Mouse (Mus musculus) yolk sac, embryonic 10.5 days (tissue): ENCODE results near the gene Olfr62.

ENCODE experiments used
- DNase-seq: peaks from one replicate; pipeline ENCODE4 v3.0.0-alpha.2; 2017; ENCODE audit warnings: low spot score

The Olfr62 gene

DNA sequence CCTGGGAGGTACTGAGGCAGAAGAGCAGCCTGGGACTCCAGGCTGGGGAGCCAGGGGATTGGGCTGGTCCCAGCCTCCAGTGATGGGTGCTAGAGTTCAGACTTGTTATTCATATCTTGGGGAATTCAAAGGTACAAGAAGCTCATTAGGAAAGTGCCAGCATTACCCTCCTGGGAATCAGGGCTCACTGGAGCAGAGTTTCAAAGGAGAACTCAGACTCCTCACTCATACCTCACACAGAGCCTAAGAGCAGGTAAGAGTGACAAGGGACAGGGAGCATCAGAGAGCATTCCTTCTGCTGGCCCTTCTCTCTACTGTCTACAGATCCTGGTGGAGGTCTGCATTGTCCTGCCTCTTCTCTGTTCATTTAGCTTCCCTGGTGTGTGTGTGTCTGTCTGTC, at the start of gene Olfr62:
Olfr62 (plus strand) TSS at position 301 of the 400 bp plus-strand sequence.
- no peak for DNase-seq

DNA sequence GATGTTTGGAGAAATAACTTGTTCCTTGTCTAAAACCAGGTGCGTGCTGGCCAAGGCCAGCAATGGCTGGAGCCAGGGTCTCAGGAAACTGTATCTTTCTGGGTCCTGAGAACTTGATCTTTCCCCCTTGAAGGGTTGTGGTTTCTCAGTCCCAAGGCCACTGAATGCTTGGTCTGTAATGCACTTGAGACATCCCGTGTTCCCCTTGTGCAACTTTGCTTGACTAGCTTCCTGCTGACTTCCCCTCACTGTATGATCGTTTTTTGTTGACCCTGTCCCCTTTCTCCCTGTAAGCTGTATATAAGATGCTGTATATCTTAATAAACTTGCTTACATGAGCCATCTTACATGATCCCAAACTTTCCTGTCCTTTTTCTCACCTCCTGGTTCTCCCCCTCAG, 48.9 kb upstream of the Olfr62 start:
- no peak for DNase-seq

DNA sequence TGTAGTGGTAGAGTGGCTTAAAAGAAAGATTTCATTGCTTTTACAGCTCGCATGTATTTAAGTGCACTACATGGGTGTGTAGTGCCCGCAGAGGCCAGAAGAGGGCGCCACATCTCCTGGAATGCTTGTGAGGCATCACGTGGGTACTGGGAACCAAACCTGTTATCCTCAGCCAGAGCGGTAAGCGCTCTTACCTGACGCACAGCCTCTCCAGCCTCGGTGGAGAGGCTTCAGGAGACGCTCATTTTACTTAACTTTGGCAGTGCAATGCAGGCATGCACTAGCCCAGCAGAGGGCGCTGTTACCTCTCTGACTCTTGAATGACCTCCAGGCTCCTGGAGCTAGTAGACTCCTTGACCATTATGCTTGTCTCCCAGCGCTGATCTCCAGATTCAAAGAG, 46.1 kb upstream of the Olfr62 start:
- no peak for DNase-seq

DNA sequence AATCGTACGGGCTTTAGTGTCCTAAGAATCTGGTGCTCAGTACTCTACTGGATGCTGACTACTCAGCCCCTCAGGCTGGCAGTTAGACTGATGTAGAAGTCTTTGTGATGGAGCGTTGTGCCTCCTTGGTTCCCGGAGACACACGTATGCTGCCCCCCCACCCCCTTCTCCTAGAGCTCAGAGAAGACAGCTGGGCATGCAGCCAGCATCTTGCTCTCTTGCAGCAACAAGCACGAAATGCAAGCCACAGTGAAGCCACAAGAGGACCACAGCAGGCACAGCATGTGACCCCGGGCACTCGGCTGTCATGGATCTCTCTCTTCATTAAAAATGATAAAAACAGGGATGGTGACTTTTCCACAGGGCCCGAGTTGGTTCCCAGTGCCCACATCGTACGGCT, 43.3 kb upstream of the Olfr62 start:
- no peak for DNase-seq

DNA sequence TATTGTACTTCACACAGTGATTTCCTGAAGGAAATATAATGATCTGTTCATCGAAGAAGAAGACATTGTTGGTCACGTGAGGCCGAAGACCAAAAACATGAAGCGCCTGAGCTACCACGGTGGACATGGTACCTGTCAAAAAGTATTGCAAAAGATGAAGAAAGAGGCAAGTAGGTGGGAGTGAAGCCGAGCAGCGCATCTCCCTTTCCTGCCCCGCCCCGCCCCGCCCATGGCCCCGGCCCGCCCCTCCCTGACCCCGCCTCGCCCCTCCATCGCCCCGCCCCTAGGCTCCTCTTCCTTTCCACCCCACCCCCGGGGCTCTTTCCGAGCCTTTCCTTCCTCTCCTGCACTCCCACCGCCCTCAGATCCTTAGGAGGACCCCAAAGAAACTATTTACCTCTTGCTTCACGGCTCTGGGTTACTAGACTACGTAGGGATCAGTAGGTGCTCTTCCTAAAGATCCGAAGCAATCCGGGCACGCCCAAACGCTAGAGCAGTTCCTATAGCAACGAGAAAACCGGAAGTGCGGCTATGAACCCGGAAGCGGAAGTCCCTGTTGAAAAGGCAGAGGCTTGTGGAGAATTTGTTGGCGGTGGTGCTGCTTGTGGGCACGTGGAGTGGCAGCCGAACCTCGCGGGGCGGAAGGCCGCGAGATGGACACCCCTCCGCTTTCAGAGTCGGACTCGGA, 38.3 kb upstream of the Olfr62 start, which contains the start of the genes Cfap57 and Ebna1bp2:
Cfap57 (minus strand) TSS at position 499 of the 688 bp plus-strand sequence.
Ebna1bp2 (plus strand) TSS at position 521 of the 688 bp plus-strand sequence.
- DNase-seq, result peak; percentile 91

DNA sequence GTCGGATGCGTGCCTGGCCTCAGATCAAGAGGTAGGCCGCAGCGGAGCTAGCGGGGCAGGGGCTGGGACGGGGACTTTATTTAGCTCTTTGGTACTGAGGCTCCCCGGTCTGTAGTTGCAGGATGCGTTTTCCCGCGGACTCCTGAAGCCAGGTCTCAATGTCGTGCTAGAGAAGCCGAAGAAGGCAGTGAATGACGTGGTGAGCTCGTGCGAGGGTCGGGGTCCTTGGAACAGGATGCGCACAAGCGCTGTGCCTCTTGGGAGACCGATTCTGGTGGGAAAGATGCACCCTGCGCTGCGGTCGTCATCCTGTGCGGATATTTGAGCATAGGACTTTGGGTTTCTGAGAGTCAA, 37.8 kb upstream of the Olfr62 start:
- no peak for DNase-seq

DNA sequence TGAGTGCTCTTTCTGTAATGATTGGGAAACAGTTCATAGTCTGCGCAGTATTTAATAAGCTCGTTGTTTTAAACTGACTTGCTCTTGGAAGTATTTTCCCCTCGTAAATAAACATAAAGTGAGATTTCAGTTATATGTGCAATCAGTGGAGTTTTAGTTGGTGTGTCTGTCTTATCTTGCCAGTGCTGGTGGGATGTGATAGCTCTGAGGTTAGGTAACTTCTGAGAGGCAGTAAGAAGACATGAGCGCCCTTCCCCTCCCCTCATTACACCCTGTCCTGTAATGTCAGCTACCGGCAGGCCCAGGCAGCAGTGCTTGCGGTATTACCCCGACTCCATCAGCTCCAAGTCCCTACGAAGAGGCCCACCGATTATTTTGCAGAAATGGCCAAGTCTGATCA, 37.0 kb upstream of the Olfr62 start:
- DNase-seq, result no peak

DNA sequence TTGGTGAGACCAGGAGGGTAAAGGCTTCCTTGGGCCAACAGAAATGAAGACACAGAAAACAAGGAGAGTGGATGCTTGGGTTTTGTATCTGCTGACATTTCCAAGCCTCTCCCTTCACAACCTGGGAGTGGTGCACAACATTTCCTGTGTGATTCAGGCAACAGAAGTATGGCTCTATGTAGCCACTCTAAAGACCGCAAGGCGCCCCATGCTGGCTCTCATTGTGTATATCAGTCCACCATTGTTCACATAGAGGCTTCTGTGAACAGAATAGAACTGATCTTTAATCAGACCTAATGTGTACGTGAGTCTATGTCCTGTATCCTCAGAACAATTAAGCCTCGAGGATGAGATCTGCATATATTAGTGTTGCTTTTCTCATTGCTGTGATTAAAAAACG, 28.5 kb upstream of the Olfr62 start:
- DNase-seq, result no peak

DNA sequence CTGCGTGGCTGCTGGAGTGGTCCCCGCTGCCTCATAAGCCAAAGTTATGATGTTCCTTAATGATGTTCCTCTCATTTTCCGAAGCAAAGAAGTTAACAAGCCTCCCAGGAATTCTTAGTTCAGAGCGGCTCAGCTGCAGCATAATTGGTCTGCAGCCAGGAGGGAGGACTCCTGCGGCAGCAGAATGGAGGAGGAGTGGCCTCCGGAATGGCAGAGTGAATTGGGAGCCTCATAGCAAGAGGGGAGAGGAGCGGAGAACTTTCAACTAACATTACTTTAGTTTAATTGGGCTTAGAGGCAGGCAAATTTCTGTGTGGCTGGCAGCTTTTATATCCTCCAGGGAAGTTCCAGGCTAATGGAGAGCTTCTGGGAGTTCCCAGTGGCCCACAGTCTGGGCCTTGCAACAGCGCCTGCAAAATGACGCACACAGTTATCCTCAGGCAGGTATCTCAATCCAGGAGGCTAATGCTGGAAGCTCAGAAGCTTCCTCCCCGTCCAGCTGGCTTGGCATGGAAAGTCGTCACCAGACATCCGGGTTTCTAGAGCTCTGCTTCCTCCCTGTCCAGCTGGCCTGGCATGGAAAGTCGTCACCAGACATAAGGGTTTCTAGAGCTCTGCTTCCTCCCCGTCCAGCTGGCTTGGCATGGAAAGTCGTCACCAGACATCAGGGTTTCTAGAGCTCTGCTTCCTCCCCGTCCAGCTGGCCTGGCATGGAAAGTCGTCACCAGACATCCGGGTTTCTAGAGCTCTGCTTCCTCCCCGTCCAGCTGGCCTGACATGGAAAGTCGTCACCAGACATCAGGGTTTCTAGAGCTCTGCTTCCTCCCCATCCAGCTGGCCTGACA, 16.2 kb upstream of the Olfr62 start:
- DNase-seq, result no peak

DNA sequence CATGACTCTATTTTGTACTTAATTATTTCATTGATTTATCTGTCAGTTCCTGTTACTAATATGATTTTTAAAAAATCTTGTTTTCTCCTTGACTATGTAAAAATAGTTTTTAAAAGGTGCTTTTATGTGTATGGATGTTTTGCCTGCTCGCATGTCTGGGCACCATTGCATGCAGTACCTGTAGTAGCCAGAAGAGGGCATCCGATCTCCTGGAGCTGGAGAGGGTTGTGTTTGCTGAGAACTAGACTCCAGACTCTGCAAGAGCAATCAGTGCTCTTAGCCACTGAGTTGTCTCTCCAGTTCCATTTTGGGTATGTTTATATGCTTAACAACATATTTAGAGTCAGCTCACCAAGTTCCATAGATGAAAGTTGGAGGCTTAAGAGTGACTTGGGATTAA, 13.5 kb upstream of the Olfr62 start:
- DNase-seq, result peak; percentile 36

DNA sequence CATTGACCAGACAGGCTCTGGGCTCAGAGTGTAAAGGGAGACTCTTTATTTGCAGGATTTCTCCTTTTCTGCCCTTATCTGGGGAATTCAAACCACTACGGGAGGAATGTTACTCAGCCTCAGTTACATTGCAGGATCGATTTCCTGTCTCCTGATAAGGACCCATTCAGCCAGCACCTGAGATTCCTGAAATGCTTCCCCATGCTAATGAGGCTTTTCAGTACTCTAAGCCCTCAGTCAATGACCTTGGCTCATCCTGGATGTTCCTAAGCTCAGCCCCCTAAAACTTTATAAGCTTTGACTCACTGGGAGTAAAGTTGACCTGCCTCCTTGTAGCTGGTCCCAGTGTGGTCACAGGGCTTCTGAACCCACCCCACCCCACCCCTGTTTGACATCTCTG, 28.3 kb downstream of the Olfr62 start:
- DNase-seq, result peak; percentile 39

DNA sequence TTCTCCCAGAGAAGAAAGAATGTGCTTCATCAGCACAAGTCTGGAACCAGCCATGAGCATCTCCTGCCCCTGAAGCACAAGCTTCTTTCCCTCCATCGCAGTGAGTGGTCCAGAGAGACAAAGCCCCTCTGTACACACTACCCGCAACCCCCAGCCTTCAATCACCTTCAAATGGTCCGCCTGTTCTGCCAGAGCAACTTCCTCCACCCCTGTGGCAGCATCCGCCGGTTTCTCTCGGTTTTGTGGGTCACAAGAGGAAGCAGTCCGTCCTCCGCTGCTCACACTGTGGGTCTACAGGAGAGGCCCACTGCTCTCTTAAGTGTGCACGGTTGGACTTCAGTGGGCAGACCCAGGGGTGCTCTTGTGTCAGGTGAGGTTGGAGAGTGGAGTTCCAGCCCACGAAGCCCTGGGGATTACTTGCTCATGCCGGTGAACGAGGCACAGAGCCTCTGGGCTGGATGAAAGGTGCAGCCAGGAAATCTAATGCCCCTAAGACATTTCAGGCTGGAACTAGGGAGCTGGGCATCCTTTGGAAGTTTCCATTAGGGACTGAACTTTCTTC, 33.7 kb downstream of the Olfr62 start, which contains the start of gene Olfr1342:
Olfr1342 (minus strand) TSS at position 345 of the 562 bp plus-strand sequence.
- DNase-seq, result no peak

DNA sequence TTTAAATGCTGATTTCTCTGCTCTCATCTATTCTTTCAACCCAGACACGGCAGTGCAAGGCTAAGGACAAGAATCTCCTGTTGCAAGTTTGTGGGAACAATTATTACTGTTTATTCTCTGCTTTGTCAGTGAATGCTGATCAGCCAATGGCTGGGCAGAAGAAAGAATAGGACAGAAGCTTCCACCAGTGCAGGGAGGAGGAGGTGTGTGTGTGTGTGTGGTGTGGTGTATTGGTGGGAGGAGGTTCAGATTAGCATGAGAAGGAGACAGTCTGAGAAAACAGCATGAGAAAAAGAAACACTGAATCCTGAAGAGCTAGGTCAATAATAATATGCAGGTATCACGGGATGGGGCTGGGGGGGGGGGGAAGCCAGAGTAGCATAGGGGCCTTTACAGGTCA, 35.1 kb downstream of the Olfr62 start:
- DNase-seq, result no peak

DNA sequence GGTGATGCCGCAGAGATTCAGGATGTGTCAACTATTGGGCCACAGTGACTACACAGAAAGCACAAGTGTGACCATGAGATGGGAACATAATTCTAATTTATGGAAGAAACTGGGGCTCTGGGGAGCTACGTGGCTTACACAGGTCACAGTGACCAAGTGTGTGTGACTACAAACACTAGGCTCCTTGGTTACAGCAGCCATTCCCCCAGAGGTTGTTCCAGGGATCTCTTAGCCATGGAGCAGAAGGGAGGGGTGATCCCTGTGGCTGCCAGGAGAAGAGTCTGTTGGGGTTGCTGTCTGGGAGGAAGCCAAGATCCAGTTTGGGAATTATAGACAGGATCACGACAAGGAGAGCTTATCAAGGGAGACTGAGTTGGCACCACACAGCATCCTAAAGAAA, 44.5 kb downstream of the Olfr62 start, which contains the start of gene Olfr1341:
Olfr1341 (plus strand) TSS at position 301 of the 400 bp plus-strand sequence.
- DNase-seq, result no peak

DNA sequence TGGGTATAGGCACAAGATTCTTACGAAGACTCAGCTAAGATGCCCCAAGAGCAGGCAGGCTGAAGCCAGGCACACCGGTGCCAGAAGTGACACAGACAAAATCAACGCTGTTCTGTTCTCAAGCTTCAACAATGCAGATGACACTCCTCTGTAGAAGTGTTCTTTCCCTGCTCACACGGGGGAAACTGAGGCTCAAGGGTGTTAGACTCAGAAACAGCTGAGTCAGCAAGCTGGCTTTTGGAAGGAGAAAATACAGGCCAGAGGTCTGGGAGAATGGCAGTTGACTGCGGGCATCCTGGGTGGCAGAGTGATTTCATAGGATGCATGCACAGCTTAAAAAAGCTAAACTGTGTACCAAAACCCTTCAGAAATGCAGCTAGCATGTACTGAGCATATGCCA, 49.3 kb downstream of the Olfr62 start:
- DNase-seq, result no peak

DNA sequence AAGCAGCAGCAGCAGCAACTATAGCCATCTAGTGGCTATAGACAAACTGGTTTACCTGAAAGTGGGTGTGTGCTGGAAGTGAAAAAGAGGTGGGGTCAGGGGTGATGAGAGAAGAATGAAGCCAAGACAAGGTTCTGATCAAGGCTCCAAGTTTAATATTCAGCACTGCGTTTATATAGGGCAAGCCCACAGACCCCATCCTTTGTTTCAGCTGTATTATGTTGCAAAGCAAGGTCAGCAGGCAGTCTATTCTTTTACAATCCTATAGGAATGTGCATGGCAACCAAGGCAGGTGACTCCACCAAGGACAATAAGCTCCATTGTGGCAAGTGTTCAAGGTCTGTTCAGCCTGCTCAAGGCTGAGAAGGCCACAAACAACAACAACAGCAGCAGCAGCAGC, 52.9 kb downstream of the Olfr62 start:
- no peak for DNase-seq
